Mouse (Mus musculus) left cerebral cortex, adult 9 months (tissue): Measurements from ENCODE around the gene Ptgfrn.
A peak's percentile ranks its signal among the peaks of the same experiment; 100 is the strongest.

Experiments
- DNase-seq, 2 experiments: peaks; one replicate each; pipeline ENCODE4 v3.0.0; 2022; ENCODE audit warnings: low spot score in 2 of 2

Gene Ptgfrn

DNA sequence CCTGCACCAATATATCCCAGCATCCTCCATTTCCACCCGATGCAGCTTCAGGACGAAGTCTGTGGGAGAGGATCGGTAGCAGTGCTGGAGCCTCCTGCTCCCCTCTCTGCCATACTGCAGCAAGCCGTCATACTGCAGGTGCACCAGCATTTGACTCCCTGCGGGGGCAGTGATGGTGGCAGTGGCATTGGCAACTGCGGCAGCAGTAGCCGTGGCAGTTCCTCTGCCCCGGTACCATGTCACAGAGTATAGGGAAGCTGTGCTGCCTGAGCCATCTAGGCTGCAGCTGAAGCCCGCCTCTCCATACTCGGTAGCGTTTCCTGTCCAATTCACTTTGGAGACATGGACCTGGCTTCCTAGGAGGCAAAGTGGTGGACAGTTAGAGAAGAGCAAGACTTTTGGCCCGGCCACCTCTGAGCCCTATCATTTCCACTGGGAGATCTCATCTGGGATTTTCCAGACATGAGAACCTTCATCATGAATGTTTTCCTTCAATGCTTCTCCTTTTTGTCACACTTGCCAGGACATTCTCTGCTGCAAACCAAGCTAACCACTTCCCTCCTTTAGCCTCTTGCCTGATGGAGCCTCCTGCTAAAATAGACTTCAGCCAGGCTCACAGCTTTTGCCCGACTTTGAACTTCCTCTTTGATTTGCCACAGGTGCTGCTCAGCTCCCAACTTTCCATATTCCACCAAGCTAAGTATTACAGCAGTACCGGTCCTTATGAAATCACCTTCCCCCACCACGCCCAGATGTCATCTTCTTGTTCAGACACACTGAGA, 106.3 kb downstream of the Ptgfrn start:
- no peak for DNase-seq

DNA sequence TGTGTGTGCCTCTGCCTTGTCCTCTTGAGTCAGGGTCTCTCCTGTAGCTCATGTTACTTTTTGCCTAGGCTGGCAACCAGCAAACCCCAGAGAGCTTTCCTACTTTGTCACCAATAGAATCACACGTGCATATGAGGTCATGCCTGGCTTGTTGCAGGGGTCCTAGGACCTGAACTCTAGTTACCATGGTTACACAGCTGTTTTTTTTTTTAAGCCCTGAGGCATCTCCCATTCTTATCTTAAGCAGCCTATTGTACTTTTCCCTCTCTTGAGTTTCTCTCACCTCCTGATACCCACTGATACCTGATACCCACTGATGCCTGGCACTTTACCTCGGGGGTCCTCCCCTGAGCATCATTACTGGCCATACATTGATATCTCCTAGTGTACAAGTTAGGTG, 110.3 kb downstream of the Ptgfrn start:
- DNase-seq: no peak

DNA sequence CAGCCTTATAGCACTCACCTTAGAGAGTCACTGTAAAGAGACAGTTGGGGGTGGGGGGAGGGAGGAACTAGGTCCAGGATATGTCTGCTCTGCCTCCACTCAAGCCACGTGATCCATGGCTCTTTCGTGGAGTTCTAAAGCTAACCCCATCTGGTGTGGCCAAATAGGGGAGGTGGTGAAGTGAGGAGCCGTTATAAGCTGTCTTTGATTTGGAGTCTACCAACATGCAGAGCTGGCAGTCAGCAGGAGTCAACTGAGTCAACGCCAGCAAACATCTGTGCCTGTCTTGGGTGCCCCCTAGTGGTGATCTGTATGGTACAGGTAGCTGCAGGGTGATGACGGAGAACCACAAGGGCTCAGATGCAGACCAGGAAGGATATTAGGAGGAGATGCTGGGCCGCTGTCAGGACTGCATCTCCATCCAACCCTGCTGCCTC, 111.2 kb downstream of the Ptgfrn start:
- peak in 1 of 2 experiments; percentile 72 for DNase-seq

DNA sequence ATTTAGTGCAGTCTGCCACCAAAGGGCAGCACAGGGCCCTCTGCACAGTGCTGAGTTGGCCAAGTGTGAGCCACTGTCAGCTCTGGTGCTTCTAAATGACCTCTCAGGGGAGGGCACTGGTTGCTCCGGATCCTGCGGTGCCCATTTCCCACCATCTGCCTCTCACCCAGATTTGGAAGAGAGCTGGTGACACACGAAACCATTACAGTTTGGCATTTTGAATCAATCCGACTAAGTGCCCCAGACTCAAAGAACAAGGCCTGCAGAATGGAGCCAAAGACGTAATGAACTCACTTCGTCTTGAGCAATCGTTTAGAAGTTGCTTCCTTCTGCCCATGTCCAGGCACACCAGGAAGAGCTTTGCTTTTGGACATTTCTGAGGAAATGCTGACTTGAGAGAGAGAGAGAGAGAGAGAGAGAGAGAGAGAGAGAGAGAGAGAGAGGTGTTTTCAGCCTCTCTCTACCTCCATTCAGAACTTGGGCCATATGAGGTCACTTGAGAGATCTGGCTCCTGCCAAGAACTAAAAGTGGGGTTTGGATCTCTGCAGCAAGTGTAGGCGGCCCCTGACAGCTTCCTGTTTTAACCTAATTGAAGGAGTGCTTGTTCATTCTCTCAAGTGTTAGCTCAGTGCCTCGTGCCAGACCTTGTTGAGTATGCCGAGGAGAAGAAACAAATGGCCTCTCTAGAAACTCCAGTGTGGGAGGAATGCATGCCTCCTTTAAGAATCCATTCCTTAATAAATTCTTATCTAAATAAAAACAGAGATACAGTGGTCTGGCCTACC, 112.1 kb downstream of the Ptgfrn start:
- DNase-seq: peak; percentile 31 to 34

DNA sequence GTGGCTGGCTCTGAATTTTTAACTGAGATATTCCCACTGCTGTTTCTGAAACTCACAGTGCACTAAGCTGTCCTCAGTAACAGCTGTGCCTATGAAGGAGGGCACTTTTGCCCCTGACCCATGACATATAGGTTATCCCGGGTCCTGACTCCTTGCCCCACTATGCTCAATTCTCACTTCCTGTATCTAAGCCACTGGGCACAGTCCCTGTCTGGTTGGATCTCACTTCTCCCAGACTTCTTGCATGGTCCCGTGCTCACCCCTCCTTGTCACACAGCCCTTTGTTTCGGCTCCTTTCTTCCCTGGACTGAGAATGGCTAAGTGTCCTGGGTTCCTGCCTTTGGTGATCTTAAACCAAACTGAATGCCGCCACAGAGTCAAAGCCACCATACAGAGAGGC, 115.8 kb downstream of the Ptgfrn start:
- no peak for DNase-seq

DNA sequence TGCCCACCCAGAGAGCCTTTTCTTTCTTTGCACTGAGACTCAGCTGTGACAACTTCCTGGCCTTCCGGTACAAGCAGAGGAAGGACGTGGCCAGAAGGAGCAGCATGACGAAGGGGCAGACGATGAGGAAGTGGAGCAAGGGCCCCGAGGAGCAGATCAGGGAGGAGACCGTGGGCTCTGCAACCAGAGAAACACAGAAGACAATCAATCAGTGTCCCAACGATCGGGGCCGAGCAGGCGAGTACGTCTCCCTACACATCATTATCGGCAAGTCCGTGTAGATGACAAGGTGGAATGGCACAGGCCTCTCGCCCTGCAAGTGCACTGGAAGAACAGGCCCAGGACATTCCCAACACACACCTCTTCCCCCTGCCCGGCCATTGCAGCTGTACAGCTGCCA, 116.4 kb downstream of the Ptgfrn start:
- DNase-seq: peak in 1 of 2 experiments; percentile 20

DNA sequence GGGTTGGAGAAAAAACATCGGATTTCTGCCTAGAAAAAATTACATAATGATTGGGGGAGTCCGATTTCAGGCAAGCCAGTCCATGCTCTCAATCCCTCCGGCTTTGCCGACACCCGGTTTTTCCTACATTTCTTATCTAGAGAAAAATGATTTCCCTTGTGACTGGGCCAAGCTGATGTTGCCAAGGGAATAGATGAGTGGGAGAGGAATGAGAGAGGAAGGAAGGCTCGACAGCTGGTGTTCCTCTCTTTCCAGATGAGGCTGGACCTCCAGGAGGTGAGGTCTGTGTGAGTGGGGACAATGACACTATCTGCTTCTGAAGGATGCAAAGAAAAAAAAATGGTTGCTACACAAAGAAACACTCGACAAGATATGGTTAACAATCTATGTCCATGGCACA, 116.9 kb downstream of the Ptgfrn start:
- DNase-seq: no peak
